Mouse (Mus musculus) CD4-positive, CD25-positive, alpha-beta regulatory T cell (primary cell): Measurements from ENCODE around the gene Zfp408. TPM values are rescaled to one million over a fixed set of nuclear protein-coding genes. Genes with fewer than 3 reads are reported as not detected.

Experiments used
- polyA plus RNA-seq: library from polyadenylated mRNA; unstranded; fragments of 100-300 nt; shearing (Covaris generic); gene quantifications from one replicate; pipeline ENCODE4 v1.2.1, GENCODE M21; 2017

Gene Zfp408
- 23.8 TPM for polyA plus RNA-seq

DNA sequence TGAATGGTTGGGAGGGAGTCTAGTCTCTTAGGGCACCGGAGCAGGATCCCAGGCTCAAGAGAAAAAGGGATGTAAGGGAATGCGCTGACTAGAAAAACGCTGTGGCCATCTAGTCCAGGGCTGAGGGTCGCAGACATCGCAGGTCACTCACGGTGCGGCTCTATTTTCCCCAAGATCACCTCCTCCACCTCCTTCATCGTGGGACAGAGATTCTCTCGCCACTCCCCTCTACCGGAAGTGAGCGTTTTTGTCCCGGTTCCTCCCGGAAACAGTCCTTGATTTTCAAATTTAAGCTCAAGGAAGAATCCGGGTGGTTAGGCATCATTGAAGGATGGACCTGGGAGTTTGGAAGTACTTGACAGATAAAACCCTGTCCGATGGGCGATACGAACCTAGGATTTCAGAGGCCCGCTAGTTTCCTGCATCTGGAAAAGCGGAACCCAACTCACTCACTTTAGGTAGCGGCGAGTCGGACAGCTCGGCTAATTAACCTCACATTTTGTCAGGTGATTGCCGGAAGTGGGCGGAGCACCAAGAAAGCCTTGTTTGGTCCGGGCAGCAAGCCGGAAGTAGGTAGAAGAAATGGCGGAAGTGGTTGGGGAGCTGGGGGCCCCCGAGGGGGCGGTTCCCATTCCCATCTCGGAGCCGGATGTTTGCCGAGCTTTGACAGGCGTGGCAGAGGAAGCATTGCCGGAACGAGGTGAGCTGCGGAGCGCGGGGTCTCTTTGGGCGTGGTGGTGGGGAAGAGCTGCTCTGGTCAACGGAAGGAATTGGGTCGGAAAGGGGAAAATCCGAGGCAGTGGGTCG, at the start of gene Zfp408, which contains the start of gene Arhgap1:
Gene Zfp408 (minus strand): TSS at position 239 of the 807 bp plus-strand sequence.
Gene Arhgap1 (plus strand): TSS at position 308 of the 807 bp plus-strand sequence.

DNA sequence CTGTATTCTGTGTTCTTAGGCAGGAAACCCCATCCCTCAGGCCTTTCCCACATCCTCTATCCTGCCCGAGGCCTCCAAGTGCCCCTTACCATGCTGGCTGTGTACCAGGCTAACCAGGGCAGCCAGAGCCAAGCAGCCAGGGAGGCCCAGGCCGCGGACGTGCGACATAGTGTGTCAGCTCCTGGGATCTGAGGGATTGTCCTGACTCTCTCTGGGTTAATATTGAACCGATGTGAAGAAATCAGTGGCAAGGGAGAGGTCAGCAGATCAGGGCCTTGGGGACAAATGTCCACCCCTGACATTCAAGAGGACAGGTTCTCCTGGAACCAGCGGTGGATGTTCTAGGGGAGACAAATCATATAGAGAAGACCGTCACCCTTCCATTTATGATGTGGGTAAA, 13.4 kb downstream of the Zfp408 start, which contains the start of gene F2:
Gene F2 (minus strand): TSS at position 186 of the 400 bp plus-strand sequence.

Other genes starting within 250 kb of the Zfp408 start
- 20.0 TPM for gene 1110051M20Rik, start 205.1 kb downstream of the Zfp408 start, polyA plus RNA-seq
- 0.02 TPM for gene Lrp4, start 192.3 kb downstream of the Zfp408 start, polyA plus RNA-seq
- gene Ckap5, start 123.0 kb downstream of the Zfp408 start, polyA plus RNA-seq: 39.8 TPM
- gene F2, start 13.4 kb downstream of the Zfp408 start, polyA plus RNA-seq: not detected
- gene Arhgap1, start 69 bp upstream of the Zfp408 start, polyA plus RNA-seq: 206 TPM
- gene Atg13, start 60.8 kb upstream of the Zfp408 start, polyA plus RNA-seq: 50.1 TPM
- gene Harbi1, start 61.1 kb upstream of the Zfp408 start, polyA plus RNA-seq: 15.6 TPM
- gene Ambra1, start 80.3 kb upstream of the Zfp408 start, polyA plus RNA-seq: 49.1 TPM